Comparison of ENCODE assay signal across 21 mouse cellular contexts in the genomic region with DNA sequence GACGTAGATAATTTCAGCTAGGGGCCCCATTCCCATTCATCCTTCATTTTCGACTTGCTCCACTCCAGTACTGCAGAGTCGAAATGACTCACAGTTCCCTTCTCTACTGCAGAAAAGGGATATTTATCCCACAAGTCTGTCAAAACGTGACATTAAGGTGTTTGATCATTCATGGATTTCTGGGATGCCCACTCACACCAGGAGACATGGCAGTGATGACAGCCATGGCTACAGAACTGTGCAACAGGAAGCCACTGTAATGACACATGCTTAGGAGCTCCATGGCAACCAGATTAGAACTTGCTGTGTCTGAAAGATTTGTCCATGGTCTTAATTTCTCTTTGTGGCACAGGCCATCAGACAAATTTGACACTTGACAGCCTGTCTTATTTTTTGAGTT.
A peak's percentile ranks its signal among the peaks of the same experiment; 100 is the strongest.
DNase-seq lines count a peak whose midpoint lies in the region; ATAC-seq and TF ChIP-seq lines count a peak whose summit lies in the region.
"Had no signal": no experiment of that assay in that cellular context is flagged by ENCODE, and none has a peak within 500 bp of the region (broad histone marks: within the 10 kb centered on the region; RNA-seq: fewer than 3 reads in every experiment).

No protein-coding gene starts in this region.

- H3K9me3 ChIP-seq in heart, embryonic 14.5 days (ENCODE audit: control insufficient read depth, low read length): peaks cover 4% of the 10 kb centered on the region
- H3K9me3 ChIP-seq in hindbrain, embryonic 16.5 days (ENCODE audit: control insufficient read depth, low read length): no peaks in the 10 kb centered on the region
- H3K9me3 ChIP-seq: forebrain, embryonic 13.5 days; limb, embryonic 10.5 days; neural tube, embryonic 13.5 days had no signal

- 25% methylated on average over 4 of the region's 4 CpGs for WGBS in heart, embryonic 14.5 days
- 47% methylated on average over 4 of the region's 4 CpGs for WGBS in hindbrain, embryonic 16.5 days

- H3K4me1 ChIP-seq in heart, embryonic 14.5 days (ENCODE audit: control insufficient read depth in 2 of 2, insufficient read depth in 2 of 2, low read length in 2 of 2): peaks cover 10 to 14% of the 10 kb centered on the region in 2 experiments
- peaks cover 17% of the 10 kb centered on the region for H3K4me1 ChIP-seq in hindbrain, embryonic 16.5 days (ENCODE audit: control insufficient read depth, insufficient read depth, low read depth, low read length)
- H3K4me1 ChIP-seq: megakaryocyte, embryonic 14.5 days had no signal

- intact Hi-C loops in heart, postnatal 14 days (cut with DNase I): no loop called here

- ATAC-seq in heart, embryonic 14.5 days (ENCODE audit: insufficient number of reproducible peaks, insufficient read depth, low FRiP score, low read depth): no peak
- ATAC-seq in hindbrain, embryonic 16.5 days: no peak
- ATAC-seq: forebrain, embryonic 13.5 days; liver, postnatal 0 days had no signal

- peaks cover 4% of the 10 kb centered on the region; the same call in 1 of the 2 replicates for H3K36me3 ChIP-seq in heart, embryonic 14.5 days (ENCODE audit: control insufficient read depth, insufficient read depth, low read length)
- H3K36me3 ChIP-seq in hindbrain, embryonic 16.5 days (ENCODE audit: control insufficient read depth, insufficient read depth, low read length): no peaks in the 10 kb centered on the region
- H3K36me3 ChIP-seq: G1E; limb, embryonic 10.5 days; neural tube, embryonic 13.5 days had no signal

- peak overlapping the region; percentile 16 to 53; a peak in 1 of 4 replicates for H3K27ac ChIP-seq in heart, embryonic 14.5 days (replicated peaks in 1 of 2; ENCODE audit: control insufficient read depth in 1 of 2, insufficient read depth in 1 of 2, low read depth in 2 of 2, low read length in 2 of 2)
- H3K27ac ChIP-seq in layer of hippocampus, adult 2 months: peak overlapping the region; percentile 90
- 0 out of 2 replicates have a peak overlapping the region, but pooled peaks have one; percentile 12 for H3K27ac ChIP-seq in hindbrain, embryonic 16.5 days (ENCODE audit: low read depth, low read length)
- H3K27ac ChIP-seq: forebrain, embryonic 13.5 days; limb, embryonic 10.5 days; neural tube, embryonic 13.5 days had no signal

- DNase-seq in embryo, embryonic 10 days (ENCODE audit: low spot score): peak; percentile 21
- DNase-seq in embryo, embryonic 9.5 days (ENCODE audit: extremely low spot score): no peak
- no peak for DNase-seq in heart, postnatal 14 days
- peak in 1 of 2 experiments; percentile 40 for DNase-seq in layer of hippocampus, adult 2 months (ENCODE audit: low spot score in 2 of 2)
- no peak for DNase-seq in layer of hippocampus, postnatal 25 days (ENCODE audit: extremely low spot score in 1 of 2, low spot score in 1 of 2)
- DNase-seq in frontal cortex, postnatal 25 days (ENCODE audit: low spot score in 2 of 2): no peak
- DNase-seq: adrenal gland, postnatal 25 days; cerebellum, adult 8-10 months; gastrocnemius, postnatal 25 days; kidney, adult 8-10 months; kidney, postnatal 14 days; liver, postnatal 0 days; lung, postnatal 10 days; thymus, postnatal 14 days had no signal

- no peak for TF ChIP-seq CTCF in layer of hippocampus, adult 2 months (conservative IDR thresholded peaks at IDR 0.05)

- H3K9ac ChIP-seq in heart, embryonic 14.5 days (ENCODE audit: low read length): no peak overlapping the region
- H3K9ac ChIP-seq in hindbrain, embryonic 16.5 days (ENCODE audit: low read depth, low read length): no peak overlapping the region
- H3K9ac ChIP-seq: forebrain, embryonic 13.5 days; liver, postnatal 0 days; neural tube, embryonic 13.5 days had no signal

- H3K27me3 ChIP-seq in heart, embryonic 14.5 days (ENCODE audit: control insufficient read depth, insufficient read depth, low read length): no peaks in the 10 kb centered on the region
- no peaks in the 10 kb centered on the region for H3K27me3 ChIP-seq in hindbrain, embryonic 16.5 days (replicated peaks; ENCODE audit: control insufficient read depth, insufficient read depth, low read length)
- H3K27me3 ChIP-seq: forebrain, embryonic 13.5 days; megakaryocyte, embryonic 14.5 days; neural tube, embryonic 13.5 days had no signal

- no peak overlapping the region for H3K4me2 ChIP-seq in heart, embryonic 14.5 days (ENCODE audit: low read length)
- H3K4me2 ChIP-seq in hindbrain, embryonic 16.5 days (ENCODE audit: low read length): no peak overlapping the region
- H3K4me2 ChIP-seq: forebrain, embryonic 13.5 days; neural tube, embryonic 13.5 days had no signal

- no peak overlapping the region for H3K4me3 ChIP-seq in heart, embryonic 14.5 days (ENCODE audit: control insufficient read depth in 1 of 2, insufficient read depth in 1 of 2, low read depth in 1 of 2, low read length in 2 of 2)
- no peak overlapping the region for H3K4me3 ChIP-seq in layer of hippocampus, adult 2 months
- no peak overlapping the region for H3K4me3 ChIP-seq in hindbrain, embryonic 16.5 days (ENCODE audit: low read length)
- H3K4me3 ChIP-seq: forebrain, embryonic 13.5 days; limb, embryonic 10.5 days; megakaryocyte, embryonic 14.5 days; neural tube, embryonic 13.5 days had no signal

Comparison
In these comparisons a context has a peak if more than half of its experiments do, and no peak if none do; other contexts are left out.
1. H3K27ac ChIP-seq: peak in every context shown above with its lines; median percentile 90 in layer of hippocampus, adult 2 months; 34 in heart, embryonic 14.5 days; 12 in hindbrain, embryonic 16.5 days.